Mouse (Mus musculus): ENCODE data around the gene Dqx1. TPM values are rescaled to one million over a fixed set of nuclear protein-coding genes. Genes with fewer than 3 reads are reported as not detected.
A peak's percentile ranks its signal among the peaks of the same experiment; 100 is the strongest.

Dqx1 gene
- total and polyA plus RNA-seq, 2 experiments from 2014 or later: 0.05 to 0.13 TPM

- Histone ChIP-seq H3K36me3 (ENCODE audit: insufficient read depth) (no peaks in the 10 kb centered on the region), H3K9me3 (ENCODE audit: low read length) (no peaks in the 10 kb centered on the region), H3K27ac (ENCODE audit: low read depth, low read length) (no peak overlapping the region), H3K27me3 (ENCODE audit: insufficient read depth, low read length) (no peaks in the 10 kb centered on the region), H3K4me2 (ENCODE audit: low read depth) (no peak overlapping the region), H3K4me1 (ENCODE audit: insufficient read depth) (no peaks in the 10 kb centered on the region), H3K9ac (no peak overlapping the region), H3K4me3 (ENCODE audit: low read depth, low read length) (no peak overlapping the region)
- ATAC-seq (no peak), DNase-seq (no peak)
- WGBS: 71% methylated on average over 4 of the region's 4 CpGs
- TF ChIP-seq CTCF (IDR thresholded peaks at IDR 0.05; ENCODE audit: low read depth): no peak
These were observed 33.2 kb upstream of the Dqx1 start for GRCm38 (mm10) chr6:83024421-83024820.

GRCm38 (mm10) chr6:83025221-83025620 is 32.4 kb upstream of the Dqx1 start:
- no peak overlapping the region for H3K9ac ChIP-seq
- no peaks in the 10 kb centered on the region for H3K36me3 ChIP-seq (ENCODE audit: insufficient read depth)
- H3K4me1 ChIP-seq (ENCODE audit: insufficient read depth): no peaks in the 10 kb centered on the region
- H3K4me2 ChIP-seq (ENCODE audit: low read depth): no peak overlapping the region
- peaks cover 6% of the 10 kb centered on the region; the same call in 1 of the 2 replicates for H3K27me3 ChIP-seq (ENCODE audit: insufficient read depth, low read length)
- TF ChIP-seq CTCF (IDR thresholded peaks at IDR 0.05; ENCODE audit: low read depth): no peak
- DNase-seq (no peak), ATAC-seq (no peak)
- no peaks in the 10 kb centered on the region for H3K9me3 ChIP-seq (ENCODE audit: low read length)
- 100% methylated on average over 4 of the region's 4 CpGs for WGBS
- no peak overlapping the region for H3K4me3 ChIP-seq (ENCODE audit: low read depth, low read length)
- H3K27ac ChIP-seq (ENCODE audit: low read depth, low read length): no peak overlapping the region

GRCm38 (mm10) chr6:83027293-83027692 is 30.4 kb upstream of the Dqx1 start:
- WGBS: 69% methylated on average over 8 of the region's 8 CpGs
- ATAC-seq (no peak), DNase-seq (no peak)
- peaks cover 2% of the 10 kb centered on the region; the same call in 1 of the 2 replicates for H3K4me1 ChIP-seq (ENCODE audit: insufficient read depth)
- H3K27me3 ChIP-seq (ENCODE audit: insufficient read depth, low read length): peaks cover 16% of the 10 kb centered on the region
- no peak for TF ChIP-seq CTCF (IDR thresholded peaks at IDR 0.05; ENCODE audit: low read depth)
- H3K9me3 ChIP-seq (ENCODE audit: low read length): no peaks in the 10 kb centered on the region
- no peak overlapping the region for H3K4me2 ChIP-seq (ENCODE audit: low read depth)
- H3K27ac ChIP-seq (ENCODE audit: low read depth, low read length): no peak overlapping the region
- no peak overlapping the region for H3K9ac ChIP-seq
- H3K36me3 ChIP-seq (ENCODE audit: insufficient read depth): no peaks in the 10 kb centered on the region
- no peak overlapping the region for H3K4me3 ChIP-seq (ENCODE audit: low read depth, low read length)

GRCm38 (mm10) chr6:83027706-83028105 is 29.9 kb upstream of the Dqx1 start:
- Histone ChIP-seq H3K27ac (ENCODE audit: low read depth, low read length) (no peak overlapping the region), H3K9me3 (ENCODE audit: low read length) (no peaks in the 10 kb centered on the region), H3K27me3 (ENCODE audit: insufficient read depth, low read length) (peaks cover 17% of the 10 kb centered on the region), H3K36me3 (ENCODE audit: insufficient read depth) (no peaks in the 10 kb centered on the region), H3K4me1 (ENCODE audit: insufficient read depth) (peaks cover 6% of the 10 kb centered on the region; the same call in 1 of the 2 replicates), H3K4me3 (ENCODE audit: low read depth, low read length) (no peak overlapping the region), H3K9ac (no peak overlapping the region), H3K4me2 (ENCODE audit: low read depth) (no peak overlapping the region)
- 65% methylated on average over 8 of the region's 9 CpGs for WGBS
- TF ChIP-seq CTCF (IDR thresholded peaks at IDR 0.05; ENCODE audit: low read depth): no peak
- no peak for DNase-seq
- ATAC-seq: no peak

GRCm38 (mm10) chr6:83029777-83030176 is 27.9 kb upstream of the Dqx1 start:
- Histone ChIP-seq H3K36me3 (ENCODE audit: insufficient read depth) (no peaks in the 10 kb centered on the region), H3K9ac (no peak overlapping the region), H3K27ac (ENCODE audit: low read depth, low read length) (no peak overlapping the region), H3K27me3 (ENCODE audit: insufficient read depth, low read length) (peaks cover 24% of the 10 kb centered on the region), H3K4me3 (ENCODE audit: low read depth, low read length) (no peak overlapping the region), H3K4me2 (ENCODE audit: low read depth) (no peak overlapping the region), H3K9me3 (ENCODE audit: low read length) (no peaks in the 10 kb centered on the region), H3K4me1 (ENCODE audit: insufficient read depth) (peaks cover 15% of the 10 kb centered on the region)
- DNase-seq (no peak), ATAC-seq (no peak)
- no peak for TF ChIP-seq CTCF (IDR thresholded peaks at IDR 0.05; ENCODE audit: low read depth)
- 24% methylated on average over 10 of the region's 10 CpGs for WGBS

GRCm38 (mm10) chr6:83031111-83031510 is 26.5 kb upstream of the Dqx1 start:
- no peak for DNase-seq
- no peak for ATAC-seq
- H3K9ac ChIP-seq: no peak overlapping the region
- no peak overlapping the region for H3K27ac ChIP-seq (ENCODE audit: low read depth, low read length)
- TF ChIP-seq CTCF (IDR thresholded peaks at IDR 0.05; ENCODE audit: low read depth): no peak
- H3K4me3 ChIP-seq (ENCODE audit: low read depth, low read length): no peak overlapping the region
- no peaks in the 10 kb centered on the region for H3K36me3 ChIP-seq (ENCODE audit: insufficient read depth)
- H3K4me2 ChIP-seq (ENCODE audit: low read depth): no peak overlapping the region
- peaks cover 24% of the 10 kb centered on the region for H3K27me3 ChIP-seq (ENCODE audit: insufficient read depth, low read length)
- 52% methylated on average over 7 of the region's 7 CpGs for WGBS
- peaks cover 15% of the 10 kb centered on the region for H3K4me1 ChIP-seq (ENCODE audit: insufficient read depth)
- H3K9me3 ChIP-seq (ENCODE audit: low read length): no peaks in the 10 kb centered on the region

GRCm38 (mm10) chr6:83031921-83032590 is 25.6 kb upstream of the Dqx1 start:
- H3K36me3 ChIP-seq (ENCODE audit: insufficient read depth): no peaks in the 10 kb centered on the region
- ATAC-seq (no peak), DNase-seq (no peak)
- no peak overlapping the region for H3K9ac ChIP-seq
- H3K4me3 ChIP-seq (ENCODE audit: low read depth, low read length): peak overlapping the region; percentile 43
- no peaks in the 10 kb centered on the region for H3K9me3 ChIP-seq (ENCODE audit: low read length)
- H3K27me3 ChIP-seq (ENCODE audit: insufficient read depth, low read length): peaks cover 24% of the 10 kb centered on the region
- H3K4me1 ChIP-seq (ENCODE audit: insufficient read depth): peaks cover 15% of the 10 kb centered on the region
- TF ChIP-seq CTCF (IDR thresholded peaks at IDR 0.05; ENCODE audit: low read depth): no peak
- H3K4me2 ChIP-seq (ENCODE audit: low read depth): peak overlapping the region; percentile 85
- WGBS: 27% methylated on average over 18 of the region's 18 CpGs
- no peak overlapping the region for H3K27ac ChIP-seq (ENCODE audit: low read depth, low read length)
